Mouse (Mus musculus): ENCODE measurements around the gene Gm3646.

Gene Gm3646

DNA sequence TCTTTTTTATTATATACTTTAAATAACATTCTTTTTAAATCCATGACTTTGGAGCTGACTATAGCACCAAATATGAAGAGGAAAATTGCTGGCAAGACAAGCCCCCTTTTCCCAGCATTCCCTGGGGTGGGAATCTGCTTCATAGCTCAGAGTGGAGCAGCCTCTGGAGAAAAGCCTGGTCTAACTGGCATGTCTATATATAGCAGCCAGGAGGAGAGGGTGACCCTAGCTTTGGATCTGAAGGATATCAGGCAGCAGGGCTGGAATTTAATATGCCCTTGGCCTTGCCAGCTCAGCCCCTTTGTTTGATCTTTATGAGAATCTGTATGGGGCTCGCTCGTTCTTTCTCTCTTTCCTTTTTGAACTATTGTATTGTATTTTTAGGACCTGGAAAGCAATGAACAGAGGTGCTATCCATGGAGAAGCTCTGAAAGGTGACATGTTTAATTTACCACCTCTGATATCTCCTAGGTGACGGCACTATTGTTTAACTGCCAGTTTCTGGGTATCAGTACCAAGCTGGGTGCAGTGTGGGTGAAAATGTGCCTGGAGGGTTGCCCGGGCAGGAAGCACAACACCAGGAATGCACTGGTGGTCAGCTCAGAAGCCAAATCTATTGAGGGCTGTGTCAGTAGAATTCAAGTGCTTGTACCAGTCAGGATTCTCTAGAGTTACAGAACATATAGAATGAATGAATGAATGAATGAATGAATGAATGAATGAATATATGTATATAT is at the start of gene Gm3646:
Gm3646 (minus strand) TSS at position 90 of the 737 bp plus-strand sequence.
- no peak for DNase-seq (ENCODE audit: low spot score in 2 of 2)

DNA sequence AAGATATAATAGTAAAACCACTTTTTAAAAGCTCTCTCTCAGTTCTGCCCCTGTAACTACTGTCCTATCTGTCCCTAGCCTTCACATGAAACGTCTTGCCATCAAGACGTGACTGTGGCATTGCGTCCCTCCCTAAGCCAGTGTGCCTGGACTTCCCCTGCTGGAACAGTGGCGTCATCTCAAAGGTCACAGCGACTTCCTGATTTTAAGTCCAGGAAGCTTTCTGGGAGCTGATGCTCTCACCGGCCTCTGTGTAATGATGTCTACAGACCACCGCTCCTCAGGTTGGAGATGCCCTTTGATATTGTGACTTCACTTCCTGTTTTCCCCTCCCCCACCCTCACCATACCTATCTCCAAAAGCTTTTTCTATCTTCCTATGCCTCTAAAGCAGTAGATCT is 41.9 kb upstream of the Gm3646 start:
- no peak for DNase-seq (ENCODE audit: low spot score in 2 of 2)

GRCm38 (mm10) chr1:39846031-39846550 is 41.0 kb upstream of the Gm3646 start:
- no peak for DNase-seq (ENCODE audit: low spot score in 2 of 2)

DNA sequence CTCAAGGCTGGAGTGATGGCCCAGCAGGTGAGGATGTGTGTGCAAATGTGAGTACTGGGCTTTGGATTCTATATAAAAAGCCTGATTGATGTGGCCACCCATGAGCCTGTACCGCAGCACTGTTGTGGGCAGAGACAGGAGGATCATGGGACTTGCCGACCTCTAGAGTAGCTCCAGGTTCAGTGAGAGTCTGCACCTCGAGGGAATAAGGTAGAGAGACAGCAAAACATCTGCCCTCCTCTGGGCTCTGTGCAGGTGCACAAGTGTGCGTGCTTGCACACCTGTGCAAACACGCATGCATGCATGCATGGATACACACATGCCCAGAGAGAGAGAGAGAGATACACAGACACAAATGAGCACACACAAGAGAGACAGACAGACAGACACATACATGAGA is 38.2 kb upstream of the Gm3646 start:
- DNase-seq (ENCODE audit: low spot score in 2 of 2), result no peak

DNA sequence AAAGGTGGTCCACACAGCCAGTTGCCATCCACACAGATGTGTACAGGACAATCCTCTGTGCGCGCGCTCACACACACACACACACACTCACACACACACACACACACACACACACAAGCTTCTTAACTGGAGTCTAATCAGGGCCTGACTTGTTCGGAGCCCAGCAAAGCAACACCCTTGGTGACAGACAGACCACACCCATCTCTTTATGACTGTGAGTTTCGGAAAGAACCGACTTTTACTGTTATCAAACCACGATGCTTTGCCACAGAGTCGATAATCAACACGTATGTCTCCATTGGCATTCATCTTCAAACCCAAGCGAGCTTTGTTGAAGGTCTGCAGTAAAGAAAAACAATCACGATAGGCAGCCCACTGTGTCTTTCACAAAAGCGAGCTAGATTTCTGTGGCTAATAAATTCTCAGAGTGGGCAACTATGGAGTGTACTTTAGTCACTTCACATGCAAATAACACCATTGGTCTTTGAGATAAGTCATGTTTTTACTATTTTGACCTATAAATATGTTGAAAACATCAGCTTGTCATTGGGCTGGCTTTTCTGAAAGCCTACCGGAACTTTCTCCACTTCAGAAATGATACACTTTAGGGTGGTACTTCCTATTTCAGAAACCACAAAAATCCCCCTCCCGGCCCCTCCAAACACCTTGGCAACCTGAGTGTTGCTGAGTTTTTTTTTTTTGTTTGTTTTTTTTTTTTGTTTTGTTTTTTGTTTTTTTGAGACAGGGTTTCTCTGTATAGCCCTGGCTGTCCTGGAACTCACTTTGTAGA is 37.3 kb upstream of the Gm3646 start:
- no peak for DNase-seq (ENCODE audit: low spot score in 2 of 2)

DNA sequence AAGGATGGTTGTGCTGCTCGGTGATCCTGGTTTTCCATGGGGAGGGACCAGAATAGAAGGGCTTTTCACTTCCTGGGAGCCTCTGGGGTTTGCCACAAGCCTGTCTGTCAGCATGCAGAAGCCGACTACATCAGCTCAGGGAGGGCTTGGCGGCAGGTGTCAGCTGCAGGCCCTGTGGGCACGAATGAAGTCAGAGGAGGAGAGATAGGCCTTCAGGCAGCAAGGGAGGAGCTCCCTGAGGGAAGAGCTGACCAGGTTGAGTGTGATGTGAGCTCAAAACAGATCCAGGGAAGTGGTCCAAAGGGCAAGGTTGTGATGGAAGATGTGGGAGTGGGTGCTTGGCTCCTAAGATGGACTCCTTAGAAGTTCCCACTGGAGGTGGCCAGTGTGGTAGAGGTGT is 35.7 kb upstream of the Gm3646 start:
- DNase-seq (ENCODE audit: low spot score in 2 of 2), result no peak

- no peak for DNase-seq (ENCODE audit: low spot score in 2 of 2)
Observed at GRCm38 (mm10) chr1:39839838-39840237, 34.7 kb upstream of the Gm3646 start.

GRCm38 (mm10) chr1:39839217-39839616 is 34.1 kb upstream of the Gm3646 start:
- no peak for DNase-seq (ENCODE audit: low spot score in 2 of 2)

GRCm38 (mm10) chr1:39838487-39839169 is 33.5 kb upstream of the Gm3646 start:
- DNase-seq (ENCODE audit: low spot score in 2 of 2), result no peak

DNA sequence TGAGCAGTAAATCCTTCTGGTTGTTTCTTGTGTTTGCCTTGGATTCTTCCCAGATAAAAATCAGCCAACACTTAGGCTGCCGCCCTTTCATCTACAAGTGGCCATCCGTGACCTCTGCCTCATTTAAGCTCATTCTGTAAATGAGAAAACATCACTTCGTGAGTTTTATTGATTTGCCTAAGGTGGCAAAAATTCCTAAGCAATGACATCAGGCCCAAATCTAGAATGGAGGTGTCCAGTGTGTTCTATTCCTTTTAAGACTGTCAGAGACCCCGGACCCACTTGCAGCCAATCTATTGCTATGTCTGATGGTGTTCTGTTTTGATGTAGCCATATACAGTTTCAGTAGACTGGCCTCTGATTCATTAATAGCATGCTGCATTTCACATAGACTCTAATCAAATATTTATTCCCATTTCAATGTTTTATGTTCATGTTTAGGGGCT is 26.5 kb upstream of the Gm3646 start:
- DNase-seq (ENCODE audit: low spot score in 2 of 2), result no peak

- no peak for DNase-seq (ENCODE audit: low spot score in 2 of 2)
Observed at GRCm38 (mm10) chr1:39830786-39831593, 25.9 kb upstream of the Gm3646 start.

GRCm38 (mm10) chr1:39824902-39825301 is 19.8 kb upstream of the Gm3646 start:
- no peak for DNase-seq (ENCODE audit: low spot score in 2 of 2)

GRCm38 (mm10) chr1:39824240-39824639 is 19.1 kb upstream of the Gm3646 start:
- DNase-seq (ENCODE audit: low spot score in 2 of 2), result no peak

DNA sequence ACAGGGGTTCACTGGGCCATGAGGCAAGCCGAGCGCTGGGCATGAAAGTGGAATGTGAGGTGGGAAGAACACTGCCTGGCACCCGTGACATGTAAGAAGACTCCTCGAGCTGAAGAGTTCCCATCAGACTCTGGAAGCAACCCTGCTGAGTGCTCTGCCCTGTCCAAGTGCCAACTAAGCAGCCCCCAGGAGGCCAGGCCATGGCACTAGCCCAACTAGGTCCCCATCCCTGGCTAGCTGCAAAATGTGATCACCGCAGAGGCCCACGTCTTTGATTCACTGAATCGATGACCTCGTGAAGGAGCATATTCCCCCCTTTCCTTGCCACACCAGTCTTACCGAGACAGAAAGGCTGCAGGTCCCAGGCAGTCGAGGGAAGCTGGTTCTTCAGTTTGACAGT is 14.5 kb upstream of the Gm3646 start:
- DNase-seq (ENCODE audit: low spot score in 2 of 2), result no peak

- no peak for DNase-seq (ENCODE audit: low spot score in 2 of 2)
Observed at GRCm38 (mm10) chr1:39815766-39816165, 10.6 kb upstream of the Gm3646 start.

DNA sequence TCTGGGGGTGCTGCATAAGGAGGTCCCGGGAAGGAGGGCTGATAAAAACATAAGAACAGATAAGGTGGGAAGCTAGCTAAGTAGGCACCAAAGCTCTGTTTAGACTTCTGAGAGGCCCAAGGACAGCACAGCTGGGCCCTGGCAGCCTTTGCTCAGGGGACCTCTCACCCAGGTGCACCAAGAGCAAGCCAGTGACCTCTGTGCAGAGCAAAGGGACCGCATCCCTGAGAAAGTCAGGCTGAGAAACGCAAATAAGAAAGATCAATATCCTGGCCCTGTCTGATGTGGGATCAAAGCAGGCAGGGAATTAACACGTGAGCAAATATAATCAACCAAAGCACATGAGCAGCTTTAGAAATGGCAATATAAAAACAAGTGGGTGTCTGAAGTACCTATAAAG is 7.9 kb upstream of the Gm3646 start:
- no peak for DNase-seq (ENCODE audit: low spot score in 2 of 2)

GRCm38 (mm10) chr1:39804789-39805188 is 343 bp downstream of the Gm3646 start:
- no peak for DNase-seq (ENCODE audit: low spot score in 2 of 2)

DNA sequence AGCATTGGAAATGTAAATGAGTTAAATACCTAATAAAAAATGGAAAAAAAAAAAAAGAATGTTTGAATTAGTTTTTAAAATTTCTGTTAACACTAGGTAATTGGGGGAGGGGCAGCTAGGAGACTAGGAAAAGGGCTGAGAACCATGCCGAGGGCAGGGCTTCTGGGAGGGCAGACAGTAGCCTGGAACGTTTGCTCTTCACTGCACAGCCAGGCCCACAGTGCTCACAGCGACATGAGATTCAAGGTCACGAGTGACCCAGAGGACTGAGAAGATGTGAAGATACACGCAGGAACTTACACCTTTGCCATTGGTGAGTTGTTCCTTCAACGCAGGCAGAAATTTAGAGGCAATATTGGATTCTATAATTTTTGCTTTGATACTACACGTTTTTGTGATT is 2.2 kb downstream of the Gm3646 start:
- no peak for DNase-seq (ENCODE audit: low spot score in 2 of 2)

DNA sequence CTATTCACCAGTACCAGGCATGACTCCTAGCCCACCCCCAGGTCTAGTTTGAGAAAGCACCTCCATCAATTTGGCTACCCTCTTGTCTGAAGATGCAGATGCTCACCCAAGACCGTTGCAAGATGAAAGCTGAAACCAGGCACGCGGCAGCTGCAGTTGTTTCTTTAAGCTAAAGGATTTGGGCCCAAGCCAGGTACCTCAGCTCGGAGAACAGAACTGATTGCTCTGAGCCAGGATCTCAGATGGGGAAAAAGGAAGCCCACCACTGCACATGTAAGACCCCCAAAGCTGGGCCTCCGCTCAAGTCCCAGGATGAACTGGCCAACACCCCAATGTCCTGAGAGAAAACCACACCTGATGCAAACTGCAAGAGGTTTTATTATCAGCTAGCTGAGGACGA is 7.6 kb downstream of the Gm3646 start:
- DNase-seq (ENCODE audit: low spot score in 2 of 2), result no peak

DNA sequence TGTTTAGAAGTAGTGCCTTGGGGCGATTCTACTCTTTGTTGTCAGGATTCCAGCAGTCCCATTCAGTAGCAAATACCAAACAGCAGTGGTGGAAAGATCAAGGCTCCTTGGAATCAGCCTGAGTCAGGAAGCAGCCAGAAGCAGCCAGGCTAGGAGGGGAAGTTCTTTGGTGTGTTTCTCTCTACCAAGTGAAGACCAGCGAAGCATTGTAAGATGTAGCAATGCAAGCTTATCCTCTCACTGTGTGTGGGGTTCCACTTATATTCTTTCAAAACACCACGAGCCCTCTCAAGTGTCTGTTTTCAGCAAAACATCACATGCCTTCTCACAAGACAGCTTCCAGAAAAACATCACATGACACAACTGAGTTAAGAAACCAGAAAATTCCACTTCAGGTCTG is 8.4 kb downstream of the Gm3646 start:
- DNase-seq (ENCODE audit: low spot score in 2 of 2), result no peak

DNA sequence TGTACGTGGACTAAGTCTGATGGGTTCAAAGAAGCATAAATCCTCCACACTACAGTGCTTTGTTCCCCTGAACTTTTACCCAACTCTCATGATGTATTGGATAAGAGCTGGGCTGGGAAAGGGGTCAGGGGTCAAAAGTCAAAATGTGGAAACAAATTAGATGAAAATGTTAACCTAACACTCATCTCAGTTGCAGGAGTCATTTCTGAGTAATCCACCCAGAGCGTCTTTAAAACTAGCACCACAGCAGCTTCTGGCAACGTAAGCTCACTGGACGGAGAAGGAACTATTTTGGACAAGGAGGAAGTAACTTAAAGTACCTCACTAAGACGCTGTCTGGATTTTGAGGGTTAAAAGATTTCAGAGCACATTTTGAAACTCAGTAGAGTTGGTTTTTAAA is 20.5 kb downstream of the Gm3646 start:
- DNase-seq (ENCODE audit: low spot score in 2 of 2), result no peak

DNA sequence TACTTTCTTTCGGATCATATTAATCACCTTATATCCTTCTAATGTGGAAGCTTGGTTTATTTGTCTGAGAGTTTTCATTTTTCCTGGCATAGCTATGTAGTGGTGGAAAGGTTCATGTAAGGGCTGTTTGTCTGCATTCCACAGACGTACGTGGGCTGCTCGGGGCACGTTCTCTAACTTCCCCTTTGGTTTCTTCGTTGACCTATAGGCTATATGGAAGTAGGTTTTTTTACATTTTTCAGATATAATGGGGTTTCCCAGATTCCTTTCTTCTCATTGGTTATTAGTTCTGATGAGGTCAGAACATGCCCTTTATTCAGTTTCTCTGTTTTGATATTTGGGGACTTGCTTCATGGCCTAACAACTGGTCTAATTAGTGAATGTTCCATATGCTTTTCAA is 23.3 kb downstream of the Gm3646 start:
- no peak for DNase-seq (ENCODE audit: low spot score in 2 of 2)

All from urinary bladder, adult 18-20 months (tissue).